In genomic region chr12:29288801-29289200, GRCm38 (mm10) we compare ENCODE assay signal across 15 mouse cellular contexts.
DNase-seq lines count a peak whose midpoint lies in the region; ATAC-seq lines count a peak whose summit lies in the region.
"Had no signal": no experiment of that assay in that cellular context is flagged by ENCODE, and none has a peak within 500 bp of the region (broad histone marks: within the 10 kb centered on the region; RNA-seq: fewer than 3 reads in every experiment).

No protein-coding gene starts in this region.

- H3K27me3 ChIP-seq in hindbrain, embryonic 14.5 days (ENCODE audit: control insufficient read depth, insufficient read depth, low read length), result no peaks in the 10 kb centered on the region
- H3K27me3 ChIP-seq in hindbrain, embryonic 13.5 days, result no peaks in the 10 kb centered on the region
- H3K27me3 ChIP-seq in midbrain, embryonic 11.5 days (ENCODE audit: control insufficient read depth, insufficient read depth, low read length), result no peaks in the 10 kb centered on the region
- no peaks in the 10 kb centered on the region for H3K27me3 ChIP-seq in midbrain, embryonic 13.5 days
- H3K27me3 ChIP-seq: forebrain, embryonic 13.5 days had no signal

- H3K9ac ChIP-seq in hindbrain, embryonic 14.5 days, result no peak overlapping the region
- H3K9ac ChIP-seq in hindbrain, embryonic 13.5 days, result no peak overlapping the region
- H3K9ac ChIP-seq in midbrain, embryonic 11.5 days (ENCODE audit: low read length), result no peak overlapping the region
- H3K9ac ChIP-seq in midbrain, embryonic 13.5 days (replicated peaks), result no peak overlapping the region
- H3K9ac ChIP-seq: forebrain, embryonic 13.5 days; forebrain, postnatal 0 days had no signal

- no peak overlapping the region for H3K4me2 ChIP-seq in hindbrain, embryonic 14.5 days (replicated peaks)
- no peak overlapping the region for H3K4me2 ChIP-seq in hindbrain, embryonic 13.5 days
- H3K4me2 ChIP-seq in midbrain, embryonic 11.5 days, result no peak overlapping the region
- no peak overlapping the region for H3K4me2 ChIP-seq in midbrain, embryonic 13.5 days (replicated peaks)
- H3K4me2 ChIP-seq: forebrain, embryonic 13.5 days had no signal

- H3K9me3 ChIP-seq in hindbrain, embryonic 14.5 days (ENCODE audit: control insufficient read depth, low read length), result no peaks in the 10 kb centered on the region
- H3K9me3 ChIP-seq in hindbrain, embryonic 13.5 days, result no peaks in the 10 kb centered on the region
- H3K9me3 ChIP-seq in midbrain, embryonic 11.5 days (ENCODE audit: control insufficient read depth, low read length), result no peaks in the 10 kb centered on the region
- H3K9me3 ChIP-seq in midbrain, embryonic 13.5 days, result no peaks in the 10 kb centered on the region
- H3K9me3 ChIP-seq: embryonic facial prominence, embryonic 10.5 days; forebrain, embryonic 13.5 days had no signal

- ATAC-seq in hindbrain, embryonic 14.5 days (ENCODE audit: low FRiP score), result no peak
- no peak for ATAC-seq in hindbrain, embryonic 13.5 days (ENCODE audit: low FRiP score)
- ATAC-seq in midbrain, embryonic 11.5 days (ENCODE audit: low FRiP score), result no peak
- ATAC-seq in midbrain, embryonic 13.5 days, result no peak
- ATAC-seq: forebrain, embryonic 13.5 days; forebrain, postnatal 0 days; hindbrain, embryonic 16.5 days had no signal

- peaks cover 8% of the 10 kb centered on the region for H3K4me1 ChIP-seq in hindbrain, embryonic 14.5 days (replicated peaks; ENCODE audit: control insufficient read depth, insufficient read depth, low read length)
- peaks cover 10% of the 10 kb centered on the region for H3K4me1 ChIP-seq in hindbrain, embryonic 13.5 days (replicated peaks)
- peaks cover 5% of the 10 kb centered on the region; the same call in 1 of the 2 replicates for H3K4me1 ChIP-seq in midbrain, embryonic 11.5 days (ENCODE audit: control insufficient read depth, insufficient read depth, low read length)
- peaks cover 10% of the 10 kb centered on the region for H3K4me1 ChIP-seq in midbrain, embryonic 13.5 days (replicated peaks)

- DNase-seq in hindbrain, embryonic 14.5 days (ENCODE audit: low spot score), result no peak
- peak; percentile 31 for DNase-seq in midbrain, embryonic 11.5 days (ENCODE audit: low spot score, missing footprints)
- DNase-seq in brain, adult 2 months (ENCODE audit: low read depth, low spot score), result peak; percentile 11
- DNase-seq in urinary bladder, postnatal 36 days (ENCODE audit: low spot score in 2 of 2), result no peak
- DNase-seq: adrenal gland, adult 2 months; adrenal gland, postnatal 25 days; cerebellum, adult 11 months; cerebellum, postnatal 36 days; forebrain, postnatal 0 days; gastrocnemius, postnatal 14 days had no signal

- H3K27ac ChIP-seq in hindbrain, embryonic 14.5 days, result 0 out of 2 replicates have a peak overlapping the region, but pooled peaks have one; percentile 22
- H3K27ac ChIP-seq in hindbrain, embryonic 13.5 days, result no peak overlapping the region
- no peak overlapping the region for H3K27ac ChIP-seq in midbrain, embryonic 11.5 days (ENCODE audit: low read depth, low read length)
- H3K27ac ChIP-seq in midbrain, embryonic 13.5 days, result no peak overlapping the region
- H3K27ac ChIP-seq: embryonic facial prominence, embryonic 10.5 days; forebrain, embryonic 13.5 days had no signal

- no peaks in the 10 kb centered on the region for H3K36me3 ChIP-seq in hindbrain, embryonic 14.5 days (replicated peaks; ENCODE audit: control insufficient read depth, insufficient read depth)
- no peaks in the 10 kb centered on the region for H3K36me3 ChIP-seq in hindbrain, embryonic 13.5 days
- no peaks in the 10 kb centered on the region for H3K36me3 ChIP-seq in midbrain, embryonic 11.5 days (ENCODE audit: control insufficient read depth, insufficient read depth, low read length)
- no peaks in the 10 kb centered on the region for H3K36me3 ChIP-seq in midbrain, embryonic 13.5 days
- H3K36me3 ChIP-seq: embryonic facial prominence, embryonic 10.5 days had no signal

- WGBS in hindbrain, embryonic 14.5 days, result 84% methylated on average over 2 of the region's 2 CpGs
- 94% methylated on average over 2 of the region's 2 CpGs for WGBS in hindbrain, embryonic 13.5 days
- 78% methylated on average over 2 of the region's 2 CpGs for WGBS in midbrain, embryonic 11.5 days
- WGBS in midbrain, embryonic 13.5 days, result 61% methylated on average over 2 of the region's 2 CpGs

- H3K4me3 ChIP-seq in hindbrain, embryonic 14.5 days (replicated peaks; ENCODE audit: low read length), result no peak overlapping the region
- no peak overlapping the region for H3K4me3 ChIP-seq in hindbrain, embryonic 13.5 days
- no peak overlapping the region for H3K4me3 ChIP-seq in midbrain, embryonic 11.5 days (ENCODE audit: low read depth, low read length)
- no peak overlapping the region for H3K4me3 ChIP-seq in midbrain, embryonic 13.5 days (replicated peaks)
- H3K4me3 ChIP-seq: embryonic facial prominence, embryonic 10.5 days; forebrain, embryonic 13.5 days had no signal

Comparison
In these comparisons a context has a peak if more than half of its experiments do, and no peak if none do; other contexts are left out.
1. DNase-seq: peak in midbrain, embryonic 11.5 days (single experiment) and brain, adult 2 months (single experiment); none in hindbrain, embryonic 14.5 days (single experiment) and urinary bladder, postnatal 36 days (0 of 2).